Mouse (Mus musculus) limb, embryonic 11.5 days (tissue): ENCODE measurements around the gene Rac2. TPM values are rescaled to one million over a fixed set of nuclear protein-coding genes. Genes with fewer than 3 reads are reported as not detected.

Source experiments
- ATAC-seq: fragments of 200-750 bp; cut with Nextera tagmentation; 2 replicates; pipeline ENCODE4 v1.8.0; 2017; ENCODE audit warnings: low read depth; ENCODE audit not compliant: insufficient number of reproducible peaks, low FRiP score, low TSS enrichment
- DNase-seq: peaks from one replicate; pipeline ENCODE4 v3.0.0-alpha.2; 2015; ENCODE audit warnings: low spot score
- H3K27ac ChIP-seq: fragments of 300-500 bp; sonication (generic); replicated peaks from 2 replicates; pipeline ENCODE4 v1.5.1; 2014; ENCODE audit warnings: low read depth, mild to moderate bottlenecking, low read length
- H3K27me3 ChIP-seq: fragments of 300-500 bp; sonication (generic); 2 replicates; pipeline ENCODE4 v1.6.1; 2014; ENCODE audit warnings: mild to moderate bottlenecking, low read length, mixed read lengths; ENCODE audit not compliant: control insufficient read depth, insufficient read depth
- H3K36me3 ChIP-seq: fragments of 300-500 bp; sonication (generic); 2 replicates; pipeline ENCODE4 v1.6.1; 2014; ENCODE audit warnings: mild to moderate bottlenecking, low read length, moderate library complexity, mixed read lengths; ENCODE audit not compliant: control insufficient read depth, insufficient read depth
- H3K4me1 ChIP-seq: fragments of 300-500 bp; sonication (generic); 2 replicates; pipeline ENCODE4 v1.6.1; 2014; ENCODE audit warnings: low read length, mixed read lengths; ENCODE audit not compliant: control insufficient read depth, insufficient read depth
- H3K4me2 ChIP-seq: fragments of 300-500 bp; sonication (generic); 2 replicates; pipeline ENCODE4 v1.6.1; 2014; ENCODE audit warnings: low read depth, mild to moderate bottlenecking, moderate library complexity; ENCODE audit not compliant: severe bottlenecking
- H3K4me3 ChIP-seq: fragments of 300-500 bp; sonication (generic); 2 replicates; pipeline ENCODE4 v1.5.1; 2014; ENCODE audit warnings: low read depth, low read length
- H3K9ac ChIP-seq: fragments of 300-500 bp; sonication (generic); 2 replicates; pipeline ENCODE4 v1.6.1; 2014; ENCODE audit warnings: mild to moderate bottlenecking, low read length
- H3K9me3 ChIP-seq: fragments of 300-500 bp; sonication (generic); 2 replicates; pipeline ENCODE4 v1.6.1; 2016; ENCODE audit warnings: low read length; ENCODE audit not compliant: control insufficient read depth
- WGBS: fragments of 180-500 bp; shearing (Covaris S2); extraction: QIAGEN DNeasy Blood & Tissue Kit; methylation state at CpG from one replicate; pipeline ENCODE4 v1.1.7; 2014; 5-methylcytosine and 5-hydroxymethylcytosine counted together
- polyA plus RNA-seq: library from polyadenylated mRNA; unstranded; fragments of >200 nt; fragmentation: Nextera tagmentation; extraction: Ambion mirVana; gene quantifications from 2 replicates; pipeline ENCODE4 v1.2.1, GENCODE M21; 2014

Gene Rac2
- polyA plus RNA-seq, 1 experiment from 2014 or later: 6.8 TPM

- Histone ChIP-seq H3K9ac (no peak overlapping the region), H3K36me3 (no peaks in the 10 kb centered on the region), H3K4me2 (no peak overlapping the region), H3K4me1 (no peaks in the 10 kb centered on the region), H3K27me3 (no peaks in the 10 kb centered on the region), H3K9me3 (no peaks in the 10 kb centered on the region), H3K27ac (no peak overlapping the region), H3K4me3 (no peak overlapping the region)
- no peak for DNase-seq
- ATAC-seq: no peak
- WGBS: 97% methylated on average over 3 of the region's 3 CpGs
Measured at GRCm38 (mm10) chr15:78563344-78563743, 9.2 kb downstream of the Rac2 start.

GRCm38 (mm10) chr15:78559141-78559979 lies 13.2 kb downstream of the Rac2 start:
- no peaks in the 10 kb centered on the region for H3K36me3 ChIP-seq
- no peaks in the 10 kb centered on the region for H3K4me1 ChIP-seq
- DNase-seq (no peak), ATAC-seq (no peak)
- no peak overlapping the region for H3K9ac ChIP-seq
- H3K27ac ChIP-seq: no peak overlapping the region
- WGBS: 60% methylated on average over 11 of the region's 11 CpGs
- no peaks in the 10 kb centered on the region for H3K27me3 ChIP-seq
- H3K4me2 ChIP-seq: no peak overlapping the region
- H3K4me3 ChIP-seq: no peak overlapping the region
- H3K9me3 ChIP-seq: no peaks in the 10 kb centered on the region

GRCm38 (mm10) chr15:78557693-78558535 lies 14.7 kb downstream of the Rac2 start:
- Histone ChIP-seq H3K4me3 (no peak overlapping the region), H3K27ac (no peak overlapping the region), H3K27me3 (no peaks in the 10 kb centered on the region), H3K9me3 (no peaks in the 10 kb centered on the region), H3K4me2 (no peak overlapping the region), H3K4me1 (no peaks in the 10 kb centered on the region), H3K36me3 (no peaks in the 10 kb centered on the region), H3K9ac (no peak overlapping the region)
- WGBS: 65% methylated on average over 10 of the region's 10 CpGs
- ATAC-seq (no peak), DNase-seq (no peak)

GRCm38 (mm10) chr15:78554545-78555313 lies 17.9 kb downstream of the Rac2 start:
- DNase-seq: no peak
- H3K4me3 ChIP-seq: no peak overlapping the region
- H3K4me1 ChIP-seq: no peaks in the 10 kb centered on the region
- ATAC-seq: no peak
- no peaks in the 10 kb centered on the region for H3K9me3 ChIP-seq
- H3K36me3 ChIP-seq: no peaks in the 10 kb centered on the region
- no peak overlapping the region for H3K27ac ChIP-seq
- H3K4me2 ChIP-seq: no peak overlapping the region
- WGBS: 64% methylated on average over 25 of the region's 25 CpGs
- no peak overlapping the region for H3K9ac ChIP-seq
- H3K27me3 ChIP-seq: no peaks in the 10 kb centered on the region

GRCm38 (mm10) chr15:78549189-78549734 lies 23.3 kb downstream of the Rac2 start:
- H3K9me3 ChIP-seq: no peaks in the 10 kb centered on the region
- H3K4me1 ChIP-seq: no peaks in the 10 kb centered on the region
- H3K27me3 ChIP-seq: 0 out of 2 replicates have a peak, but pooled peaks cover 2% of the 10 kb centered on the region
- DNase-seq (no peak), ATAC-seq (no peak)
- 78% methylated on average over 4 of the region's 4 CpGs for WGBS
- H3K4me3 ChIP-seq: no peak overlapping the region
- no peak overlapping the region for H3K27ac ChIP-seq
- no peaks in the 10 kb centered on the region for H3K36me3 ChIP-seq
- no peak overlapping the region for H3K4me2 ChIP-seq
- no peak overlapping the region for H3K9ac ChIP-seq

- DNase-seq: no peak
- Histone ChIP-seq H3K4me3 (no peak overlapping the region), H3K27ac (no peak overlapping the region), H3K4me2 (no peak overlapping the region), H3K9me3 (no peaks in the 10 kb centered on the region), H3K4me1 (no peaks in the 10 kb centered on the region), H3K36me3 (no peaks in the 10 kb centered on the region), H3K9ac (no peak overlapping the region), H3K27me3 (0 out of 2 replicates have a peak, but pooled peaks cover 2% of the 10 kb centered on the region)
- WGBS: 74% methylated on average over 8 of the region's 8 CpGs
- ATAC-seq: no peak
Measured at GRCm38 (mm10) chr15:78548711-78549110, 23.9 kb downstream of the Rac2 start.

GRCm38 (mm10) chr15:78548336-78548665 lies 24.3 kb downstream of the Rac2 start:
- ATAC-seq (no peak), DNase-seq (no peak)
- Histone ChIP-seq H3K9ac (no peak overlapping the region), H3K4me3 (no peak overlapping the region), H3K4me2 (no peak overlapping the region), H3K4me1 (no peaks in the 10 kb centered on the region), H3K27ac (no peak overlapping the region), H3K27me3 (0 out of 2 replicates have a peak, but pooled peaks cover 5% of the 10 kb centered on the region), H3K36me3 (no peaks in the 10 kb centered on the region), H3K9me3 (no peaks in the 10 kb centered on the region)
- WGBS: 34% methylated on average over 3 of the region's 3 CpGs
